Mouse (Mus musculus) spleen, adult 2 months (tissue): ENCODE results near the gene Phactr1. TPM values are rescaled to one million over a fixed set of nuclear protein-coding genes. Genes with fewer than 3 reads are reported as not detected.

Experiments
- DNase-seq, 2 experiments: peaks; one replicate each; pipeline versions ENCODE4 v3.0.0 to v3.0.0-alpha.2; 2012 to 2021; ENCODE audit warnings: low spot score in 2 of 2, low read depth in 1 of 2
- H3K27ac ChIP-seq: fragments of 200-500 bp; 2 replicates; pipeline ENCODE4 v1.5.1; 2012; ENCODE audit warnings: low read length, inconsistent platforms; ENCODE audit not compliant: insufficient read depth
- H3K27me3 ChIP-seq: fragments of 200-500 bp; 2 replicates; pipeline ENCODE4 v1.6.1; 2012; ENCODE audit warnings: mild to moderate bottlenecking, moderate library complexity, low read length, inconsistent platforms; ENCODE audit not compliant: control insufficient read depth, insufficient read depth
- H3K36me3 ChIP-seq: fragments of 200-500 bp; 2 replicates; pipeline ENCODE4 v1.6.1; 2012; ENCODE audit warnings: mild to moderate bottlenecking, low read length, inconsistent platforms; ENCODE audit not compliant: control insufficient read depth, insufficient read depth
- H3K4me1 ChIP-seq: fragments of 200-500 bp; 2 replicates; pipeline ENCODE4 v1.6.1; 2011; ENCODE audit warnings: inconsistent platforms; ENCODE audit not compliant: control insufficient read depth, insufficient read depth, insufficient read length
- H3K4me3 ChIP-seq: fragments of 200-500 bp; 2 replicates; pipeline ENCODE4 v1.5.1; 2011; ENCODE audit warnings: mild to moderate bottlenecking, inconsistent platforms; ENCODE audit not compliant: insufficient read depth, insufficient read length; ENCODE audit errors: extremely low read depth
- CTCF ChIP-seq: fragments of 200-500 bp; IDR thresholded peaks from 2 replicates; pipeline ENCODE4 v1.5.1; 2011; ENCODE audit warnings: mild to moderate bottlenecking, inconsistent platforms; ENCODE audit not compliant: insufficient read depth, insufficient read length, insufficient replicate concordance; ENCODE audit errors: extremely low read depth
- POLR2A ChIP-seq: fragments of 200-500 bp; IDR thresholded peaks from 2 replicates; pipeline ENCODE4 v1.6.1; 2011; ENCODE audit warnings: low read depth, low read length, inconsistent platforms
- WGBS: fragments of 180-500 bp; shearing (Covaris S2); methylation state at CpG from one replicate; pipeline ENCODE4 v1.1.7; 2018; 5-methylcytosine and 5-hydroxymethylcytosine counted together
- polyA plus RNA-seq: library from polyadenylated mRNA; depleted of rRNA; stranded (reverse); fragments of >200 nt; gene quantifications from 2 replicates; pipeline ENCODE4 v1.2.3, GENCODE M21; 2012

Phactr1 gene
- polyA plus RNA-seq, 1 experiment = 0.33 TPM

DNA sequence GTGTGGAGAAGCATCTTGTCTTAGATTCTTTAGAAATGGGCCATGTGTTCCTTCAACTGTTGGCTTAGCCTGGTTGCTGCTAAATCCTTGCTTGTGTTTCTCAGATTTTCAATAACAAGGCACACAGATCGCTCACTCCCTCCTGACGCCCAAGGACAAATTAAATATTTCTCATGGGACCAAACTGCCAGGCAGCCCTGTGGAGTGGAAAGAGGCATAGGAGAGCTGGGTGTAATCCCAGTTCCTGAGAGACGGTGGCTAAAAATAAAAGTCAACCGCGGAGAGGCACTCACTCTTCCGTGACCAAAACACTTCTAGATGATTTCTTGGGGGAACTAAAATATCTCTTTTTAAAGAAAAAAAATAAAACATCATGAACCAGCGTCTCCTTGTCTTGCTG, 143.5 kb downstream of the Phactr1 start:
- H3K27me3 ChIP-seq = no peaks in the 10 kb centered on the region
- no peak for DNase-seq
- no peak for TF ChIP-seq POLR2A
- TF ChIP-seq CTCF = no peak
- H3K27ac ChIP-seq = no peak overlapping the region
- H3K4me3 ChIP-seq = no peak overlapping the region
- WGBS = 63% methylated on average over 7 of the region's 7 CpGs
- H3K36me3 ChIP-seq = no peaks in the 10 kb centered on the region
- H3K4me1 ChIP-seq = no peaks in the 10 kb centered on the region; the same call in 1 of the 2 replicates

DNA sequence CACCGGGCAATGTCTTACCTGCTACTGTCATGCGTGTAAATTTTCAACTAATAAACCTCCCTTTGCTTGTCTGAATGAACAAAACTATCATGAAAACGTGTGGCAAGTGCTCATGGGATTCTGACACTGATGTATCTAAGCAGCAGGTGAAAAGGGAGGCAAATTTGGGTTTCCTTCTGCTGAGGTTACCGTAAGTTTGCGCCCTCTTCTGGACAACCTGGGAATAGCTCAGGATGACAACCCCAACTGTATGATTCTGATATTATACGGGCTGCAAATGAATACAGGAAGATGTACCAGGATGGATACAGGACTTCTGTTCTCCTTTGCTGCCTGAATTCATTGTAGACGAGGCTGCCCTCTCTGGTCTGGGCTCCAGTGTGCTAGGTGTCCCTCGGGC, 146.2 kb downstream of the Phactr1 start:
- H3K27me3 ChIP-seq = no peaks in the 10 kb centered on the region
- no peak overlapping the region for H3K27ac ChIP-seq
- H3K36me3 ChIP-seq = no peaks in the 10 kb centered on the region
- peak in 1 of 2 experiments; percentile 25 for DNase-seq
- no peak for TF ChIP-seq POLR2A
- TF ChIP-seq CTCF = no peak
- H3K4me3 ChIP-seq = no peak overlapping the region
- 77% methylated on average over 8 of the region's 8 CpGs for WGBS
- H3K4me1 ChIP-seq = no peaks in the 10 kb centered on the region; the same call in 1 of the 2 replicates

DNA sequence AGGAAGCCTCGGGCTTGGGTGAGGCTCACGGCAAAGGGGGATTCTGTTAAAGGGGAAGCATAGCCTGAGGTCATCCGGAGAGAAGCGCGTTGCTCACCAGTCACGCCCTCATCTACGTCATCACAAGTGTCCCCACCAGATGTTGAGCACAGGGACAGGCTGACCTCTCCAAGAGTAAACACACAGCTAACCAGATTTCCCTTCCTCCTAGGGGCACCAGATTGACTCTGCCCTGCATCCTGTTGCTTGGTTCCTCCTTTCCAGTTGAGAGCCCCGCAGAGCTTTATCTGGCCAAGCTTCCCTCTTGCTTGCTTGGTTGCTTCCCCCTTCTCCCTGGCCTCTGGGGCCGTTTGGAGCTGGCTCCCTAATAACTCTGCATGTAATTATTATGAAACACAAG, 148.6 kb downstream of the Phactr1 start:
- Histone ChIP-seq H3K27me3 (no peaks in the 10 kb centered on the region), H3K4me3 (no peak overlapping the region), H3K36me3 (no peaks in the 10 kb centered on the region), H3K27ac (no peak overlapping the region), H3K4me1 (no peaks in the 10 kb centered on the region; the same call in 1 of the 2 replicates)
- DNase-seq = no peak
- TF ChIP-seq POLR2A (no peak), CTCF (no peak)
- WGBS = 1% methylated on average over 9 of the region's 9 CpGs

- WGBS = 67% methylated on average over 2 of the region's 2 CpGs
These were observed 155.0 kb downstream of the Phactr1 start for GRCm38 (mm10) chr13:42835441-42835840.

DNA sequence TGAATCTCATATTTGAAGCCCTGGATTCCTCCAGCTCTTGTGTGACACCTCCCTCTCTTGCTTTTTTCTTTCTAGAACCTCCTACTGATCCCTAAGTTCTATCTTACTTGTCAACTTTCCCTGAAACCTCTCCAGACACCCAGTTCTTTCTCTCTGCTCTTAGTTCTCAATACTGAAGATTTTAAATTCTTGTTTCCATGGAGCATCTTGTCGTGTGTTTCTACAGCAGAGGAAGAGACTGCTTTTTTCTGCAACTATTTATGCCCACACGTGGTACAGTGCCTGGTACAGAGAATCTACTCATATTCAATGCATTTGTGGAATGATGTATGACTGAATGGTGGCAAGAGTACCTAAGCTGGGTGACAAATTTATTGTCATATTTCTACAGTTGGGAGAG, 158.9 kb downstream of the Phactr1 start:
- TF ChIP-seq POLR2A = no peak
- no peak for TF ChIP-seq CTCF
- DNase-seq = no peak
- H3K27me3 ChIP-seq = no peaks in the 10 kb centered on the region
- no peak overlapping the region for H3K4me3 ChIP-seq
- H3K27ac ChIP-seq = no peak overlapping the region
- no peaks in the 10 kb centered on the region for H3K4me1 ChIP-seq
- H3K36me3 ChIP-seq = no peaks in the 10 kb centered on the region
- 64% methylated on average over 2 of the region's 2 CpGs for WGBS

More at GRCm38 (mm10) chr13:42835441-42835840, 155.0 kb downstream of the Phactr1 start:
- no peak for DNase-seq
- no peaks in the 10 kb centered on the region for H3K4me1 ChIP-seq
- no peak overlapping the region for H3K4me3 ChIP-seq
- no peaks in the 10 kb centered on the region for H3K36me3 ChIP-seq
- no peak overlapping the region for H3K27ac ChIP-seq
- no peaks in the 10 kb centered on the region for H3K27me3 ChIP-seq
- no peak for TF ChIP-seq CTCF
- TF ChIP-seq POLR2A = no peak

GRCm38 (mm10) chr13:42852086-42852485, 171.7 kb downstream of the Phactr1 start:
- no peak for DNase-seq
- 67% methylated on average over 10 of the region's 10 CpGs for WGBS
- Histone ChIP-seq H3K36me3 (no peaks in the 10 kb centered on the region), H3K27ac (no peak overlapping the region), H3K4me1 (no peaks in the 10 kb centered on the region), H3K27me3 (no peaks in the 10 kb centered on the region), H3K4me3 (no peak overlapping the region)
- TF ChIP-seq CTCF = no peak
- TF ChIP-seq POLR2A = no peak

DNA sequence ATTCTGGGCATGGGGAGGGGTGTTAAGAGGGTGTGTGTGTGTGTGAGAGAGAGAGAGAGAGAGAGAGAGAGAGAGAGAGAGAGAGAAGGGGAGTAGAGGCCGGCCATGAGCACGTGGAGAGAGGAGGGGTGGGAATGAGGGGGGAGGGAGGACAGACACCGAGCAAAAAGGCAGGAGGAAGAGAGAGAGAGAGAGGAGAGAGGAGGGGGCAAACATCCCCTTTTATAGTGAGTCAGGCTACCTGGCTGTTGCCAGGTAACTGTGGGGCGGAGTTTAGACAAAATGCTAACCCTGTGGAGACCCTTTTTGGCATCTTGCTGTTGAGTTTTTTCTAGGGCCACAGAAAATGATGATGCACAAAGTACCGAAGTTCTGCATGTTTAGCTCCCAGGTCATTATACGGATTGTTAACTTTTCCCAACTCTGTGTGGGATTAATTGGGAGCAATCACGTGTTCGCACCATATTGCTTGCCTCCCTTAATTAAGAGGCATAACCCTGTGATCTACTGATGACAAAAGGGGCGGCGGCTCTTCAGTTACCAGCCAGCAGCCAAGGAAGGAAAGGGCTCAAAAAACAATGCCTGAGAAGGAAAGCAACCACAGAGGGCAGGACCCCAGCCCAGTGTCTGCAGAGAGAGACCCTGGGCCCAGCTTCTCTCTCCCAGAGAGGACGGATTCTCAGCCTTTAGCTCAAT, 173.6 kb downstream of the Phactr1 start:
- TF ChIP-seq POLR2A (no peak), CTCF (no peak)
- Histone ChIP-seq H3K4me3 (no peak overlapping the region), H3K27me3 (no peaks in the 10 kb centered on the region), H3K4me1 (no peaks in the 10 kb centered on the region), H3K27ac (no peak overlapping the region), H3K36me3 (no peaks in the 10 kb centered on the region)
- WGBS = 62% methylated on average over 11 of the region's 11 CpGs
- no peak for DNase-seq
